Mouse (Mus musculus) retina, embryonic 14.5 days (tissue): ENCODE measurements around the gene Colgalt1.

Source experiments
- DNase-seq: peaks from one replicate; pipeline ENCODE4 v3.0.0-alpha.2; 2015; ENCODE audit warnings: low spot score

Colgalt1 gene

GRCm38 (mm10) chr8:71670198-71670597 is 59.4 kb downstream of the Colgalt1 start:
- DNase-seq, result no peak

DNA sequence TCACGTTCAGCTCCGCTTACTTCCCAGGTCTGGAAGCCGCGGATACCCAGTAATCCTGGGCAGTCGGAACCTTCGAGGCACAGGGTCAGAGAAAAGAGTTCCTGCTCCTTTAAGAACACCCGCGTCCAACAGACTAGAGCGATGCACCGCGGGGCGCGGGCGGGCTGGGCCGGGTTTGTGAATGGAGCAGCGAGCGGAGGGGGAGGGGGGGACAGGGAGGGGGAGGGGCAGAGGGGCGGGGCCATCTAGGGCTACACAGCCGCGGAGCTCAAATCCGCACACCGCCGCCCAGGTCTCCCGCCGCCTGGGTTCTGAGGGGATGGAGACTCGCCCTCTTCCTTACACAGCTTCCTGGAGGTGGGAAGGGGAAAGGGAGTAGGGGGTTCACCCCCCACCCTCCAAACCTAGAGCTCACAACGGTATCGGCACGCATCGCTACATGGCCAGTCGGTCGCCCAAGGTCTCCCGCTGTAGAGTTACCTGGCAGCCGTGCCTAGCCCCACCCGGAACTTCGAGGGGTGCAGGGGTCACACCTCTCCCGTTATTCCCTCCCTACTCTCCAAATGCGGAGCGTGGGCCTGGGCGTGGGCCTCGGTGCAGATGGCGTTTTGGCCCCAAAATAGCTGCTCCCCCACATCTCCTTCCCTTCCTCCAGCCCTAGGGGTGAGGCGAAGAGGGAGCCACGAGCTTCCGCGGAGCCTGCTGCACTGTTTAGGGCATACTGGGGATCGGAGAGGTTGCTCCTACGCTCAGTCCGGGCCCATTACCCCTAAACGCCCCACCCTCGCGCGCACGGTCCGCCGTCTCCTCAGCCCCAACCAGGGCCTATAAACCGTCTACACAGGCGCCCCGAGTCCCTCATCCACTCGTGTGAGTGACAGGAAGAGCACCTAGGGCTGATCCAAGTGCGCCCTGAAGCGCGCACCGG is 60.1 kb downstream of the Colgalt1 start:
- peak; percentile 82 for DNase-seq

DNA sequence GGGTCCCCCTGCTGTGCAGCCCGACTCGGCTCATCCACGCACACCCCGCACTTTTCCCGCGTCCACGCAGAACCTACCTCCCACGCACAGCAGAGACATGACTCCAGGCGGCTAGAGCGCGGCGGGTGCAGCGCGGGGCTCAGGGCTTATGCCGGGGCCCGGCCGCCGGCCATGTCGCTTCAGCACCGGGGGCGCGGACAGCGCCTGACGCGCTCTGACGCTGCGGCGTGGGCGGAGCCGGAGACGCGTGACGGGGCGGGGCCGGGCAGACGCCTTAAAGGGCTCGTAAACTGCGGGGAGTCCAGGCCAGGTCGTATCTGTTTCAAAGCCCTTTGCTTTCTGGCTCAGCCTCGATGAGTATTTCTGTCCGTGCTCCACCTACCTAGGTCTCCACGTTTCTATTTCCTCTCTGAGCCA is 60.8 kb downstream of the Colgalt1 start, which contains the start of gene Unc13a:
Gene Unc13a (minus strand): TSS at position 209 of the 417 bp plus-strand sequence.
- peak; percentile 92 for DNase-seq

- DNase-seq, result no peak
These were observed 61.5 kb downstream of the Colgalt1 start for GRCm38 (mm10) chr8:71672168-71672735.

GRCm38 (mm10) chr8:71674071-71674470 is 63.3 kb downstream of the Colgalt1 start:
- DNase-seq, result no peak
